In genomic region chr11:23771507-23772097, GRCm38 (mm10) we compare ENCODE assay signal across 8 mouse cellular contexts. TPM values are rescaled to one million over a fixed set of nuclear protein-coding genes. Genes with fewer than 3 reads are reported as not detected.
DNase-seq lines count a peak whose midpoint lies in the region; ATAC-seq and TF ChIP-seq lines count a peak whose summit lies in the region.

No protein-coding gene starts in this region.

- H3K9ac ChIP-seq in kidney, embryonic 16.5 days (replicated peaks; ENCODE audit: low read length) = peak overlapping the region; percentile 79
- H3K9ac ChIP-seq in heart, embryonic 15.5 days = peak overlapping the region; percentile 82
- H3K9ac ChIP-seq in liver, postnatal 0 days (replicated peaks) = peak overlapping the region; percentile 82

- 0 out of 2 replicates have a peak, but pooled peaks have one; percentile 1 for ATAC-seq in kidney, embryonic 16.5 days (ENCODE audit: low FRiP score, low TSS enrichment)
- peak; percentile 3 for ATAC-seq in activated CD4-positive, CD25-positive, alpha-beta regulatory T cell, adult 4 months
- no peak for ATAC-seq in heart, embryonic 15.5 days (replicated peaks; ENCODE audit: insufficient number of reproducible peaks, insufficient read depth, low FRiP score, low read depth)
- peak; percentile 49 for ATAC-seq in liver, postnatal 0 days

- 0 out of 2 replicates have a peak, but pooled peaks cover 6% of the 10 kb centered on the region for H3K27me3 ChIP-seq in kidney, embryonic 16.5 days (ENCODE audit: insufficient read depth, low read length)
- no peaks in the 10 kb centered on the region for H3K27me3 ChIP-seq in heart, embryonic 15.5 days
- no peaks in the 10 kb centered on the region for H3K27me3 ChIP-seq in liver, postnatal 0 days (ENCODE audit: insufficient read depth, low read length)

- H3K4me2 ChIP-seq in kidney, embryonic 16.5 days (replicated peaks; ENCODE audit: low read depth, low read length) = peak overlapping the region; percentile 78
- peak overlapping the region; percentile 79 for H3K4me2 ChIP-seq in heart, embryonic 15.5 days
- peak overlapping the region; percentile 78 for H3K4me2 ChIP-seq in liver, postnatal 0 days (ENCODE audit: low read depth, low read length)

- H3K9me3 ChIP-seq in kidney, embryonic 16.5 days (ENCODE audit: low read length) = no peaks in the 10 kb centered on the region
- H3K9me3 ChIP-seq in heart, embryonic 15.5 days (replicated peaks) = no peaks in the 10 kb centered on the region
- 0 out of 2 replicates have a peak, but pooled peaks cover 2% of the 10 kb centered on the region for H3K9me3 ChIP-seq in liver, postnatal 0 days (ENCODE audit: low read length)

- TF ChIP-seq CTCF in liver, postnatal 0 days (IDR thresholded peaks at IDR 0.05; ENCODE audit: low read depth) = no peak

- WGBS in kidney, embryonic 16.5 days = 7% methylated on average over 21 of the region's 21 CpGs
- 7% methylated on average over 21 of the region's 21 CpGs for WGBS in heart, embryonic 15.5 days
- 7% methylated on average over 21 of the region's 21 CpGs for WGBS in liver, postnatal 0 days (ENCODE audit: insufficient replicate concordance)

- no peak for TF ChIP-seq EP300 in liver, postnatal 0 days (IDR thresholded peaks at IDR 0.05; ENCODE audit: low read depth)

- DNase-seq in kidney, adult 18-20 months = no peak
- no peak for DNase-seq in liver, postnatal 0 days
- no peak for DNase-seq in frontal cortex, postnatal 25 days (ENCODE audit: low spot score in 2 of 2)
- DNase-seq in layer of hippocampus, postnatal 10 days (ENCODE audit: low spot score in 2 of 2) = no peak
- DNase-seq in ovary, postnatal 36 days (ENCODE audit: low spot score) = no peak

- peaks cover 5% of the 10 kb centered on the region for H3K4me1 ChIP-seq in kidney, embryonic 16.5 days (ENCODE audit: insufficient read depth, low read length)
- peaks cover 13% of the 10 kb centered on the region for H3K4me1 ChIP-seq in heart, embryonic 15.5 days (replicated peaks)
- H3K4me1 ChIP-seq in liver, postnatal 0 days (ENCODE audit: insufficient read depth) = 0 out of 2 replicates have a peak, but pooled peaks cover 5% of the 10 kb centered on the region

- H3K27ac ChIP-seq in kidney, embryonic 16.5 days (ENCODE audit: low read length) = peak overlapping the region; percentile 96
- peak overlapping the region; percentile 99 for H3K27ac ChIP-seq in heart, embryonic 15.5 days
- H3K27ac ChIP-seq in liver, postnatal 0 days (ENCODE audit: low read depth) = peak overlapping the region; percentile 99

- H3K36me3 ChIP-seq in kidney, embryonic 16.5 days (ENCODE audit: insufficient read depth, low read length) = no peaks in the 10 kb centered on the region
- no peaks in the 10 kb centered on the region for H3K36me3 ChIP-seq in heart, embryonic 15.5 days
- H3K36me3 ChIP-seq in liver, postnatal 0 days (replicated peaks; ENCODE audit: insufficient read depth, low read length) = no peaks in the 10 kb centered on the region

- H3K4me3 ChIP-seq in kidney, embryonic 16.5 days (ENCODE audit: low read length) = peak overlapping the region; percentile 72
- peak overlapping the region; percentile 80 for H3K4me3 ChIP-seq in heart, embryonic 15.5 days
- peak overlapping the region; percentile 75 for H3K4me3 ChIP-seq in liver, postnatal 0 days (ENCODE audit: low read depth, low read length)

RNA-seq across cellular contexts. Expression of gene Rel, which starts 0.8 kb away (rescaled TPM):
- polyA plus RNA-seq in kidney, embryonic 16.5 days (2015; fragmentation: Nextera tagmentation; extraction: Ambion mirVana) = 0.60 and 0.76 TPM in 2 replicates
- 10 to 100 TPM; 19.5 to 23.8 TPM for polyA plus RNA-seq in activated CD4-positive, CD25-positive, alpha-beta regulatory T cell, adult 4 months (2017; shearing (Covaris generic))
- polyA plus RNA-seq in heart, embryonic 15.5 days (2015; fragmentation: Nextera tagmentation; extraction: Ambion mirVana) = 1.3 and 1.4 TPM in 2 replicates
- polyA plus RNA-seq in liver, postnatal 0 days (2015; fragmentation: Nextera tagmentation; extraction: Ambion mirVana) = 0.63 and 0.89 TPM in 2 replicates
- total RNA-seq in layer of hippocampus, postnatal 10 days (2021) = 1 to 10 TPM; 3.1 to 4.1 TPM
